Mouse (Mus musculus) erythroblast, embryonic 14.5 days (primary cell): Measurements from ENCODE around the gene BC030867. TPM values are rescaled to one million over a fixed set of nuclear protein-coding genes. Genes with fewer than 3 reads are reported as not detected.
"Not testable (repeated sequence)": the region's sequence is repeated elsewhere in the genome, so short reads cannot be mapped to it uniquely, and the experiment has no call there.

Experiments
- H3K27me3 ChIP-seq: 2 replicates; pipeline ENCODE4 v1.6.1; 2012; ENCODE audit warnings: inconsistent platforms; ENCODE audit not compliant: control insufficient read depth
- H3K36me3 ChIP-seq: 2 replicates; pipeline ENCODE4 v1.6.1; 2012; ENCODE audit warnings: mild to moderate bottlenecking, inconsistent platforms; ENCODE audit not compliant: control insufficient read depth
- H3K4me1 ChIP-seq: 2 replicates; pipeline ENCODE4 v1.6.1; 2012; ENCODE audit warnings: inconsistent platforms; ENCODE audit not compliant: control insufficient read depth
- H3K4me3 ChIP-seq: replicated peaks from 2 replicates; pipeline ENCODE3; 2012; ENCODE audit warnings: moderate library complexity, mild to moderate bottlenecking, inconsistent platforms
- H3K9me3 ChIP-seq: 2 replicates; pipeline ENCODE4 v1.6.1; 2012; ENCODE audit warnings: low read length, inconsistent platforms, mixed read lengths; ENCODE audit not compliant: control insufficient read depth
- GATA1 ChIP-seq: IDR thresholded peaks from 2 replicates; pipeline ENCODE4 v1.6.1; 2012; ENCODE audit warnings: low read length, inconsistent platforms, mixed read lengths
- TAL1 ChIP-seq: IDR thresholded peaks from 3 replicates; pipeline ENCODE4 v1.6.1; 2012; ENCODE audit warnings: low read length, inconsistent platforms, mixed read lengths
- polyA plus RNA-seq: library from polyadenylated mRNA; stranded (reverse); fragments of >175 nt; gene quantifications from 2 replicates; pipeline ENCODE4 v1.2.3, GENCODE M21; 2012

Gene BC030867
- polyA plus RNA-seq, 1 experiment: 0.50 TPM

- no peak for TF ChIP-seq GATA1
- no peak for TF ChIP-seq TAL1
- Histone ChIP-seq H3K9me3 (no peaks in the 10 kb centered on the region), H3K27me3 (no peaks in the 10 kb centered on the region; the same call in 1 of the 2 replicates), H3K4me3 (no peak overlapping the region), H3K4me1 (peaks cover 10% of the 10 kb centered on the region), H3K36me3 (peaks cover 32% of the 10 kb centered on the region)
These were observed 18.1 kb downstream of the BC030867 start for GRCm38 (mm10) chr11:102266631-102267355.

DNA sequence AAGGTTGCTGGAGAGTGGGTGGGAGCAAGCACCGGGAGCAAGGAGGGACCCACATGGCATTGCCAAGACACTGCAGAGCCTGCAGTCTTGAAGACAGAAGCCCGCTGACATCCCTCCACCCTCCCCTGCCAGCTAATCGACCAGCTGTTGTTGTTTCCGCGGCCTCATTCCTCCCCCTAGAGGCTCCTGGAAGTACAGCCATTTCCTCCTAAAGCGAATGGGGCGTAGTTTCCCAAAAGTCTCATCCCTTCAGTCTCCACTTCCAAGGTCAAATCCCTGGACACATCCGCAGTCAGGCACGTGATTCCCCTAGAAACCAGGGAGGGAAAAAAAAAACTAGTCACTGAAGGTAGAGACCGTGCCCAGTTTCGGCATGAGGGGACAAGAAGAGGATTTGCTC lies 18.8 kb downstream of the BC030867 start:
- Histone ChIP-seq H3K9me3 (no peaks in the 10 kb centered on the region), H3K4me3 (no peak overlapping the region), H3K27me3 (no peaks in the 10 kb centered on the region; the same call in 1 of the 2 replicates), H3K4me1 (peaks cover 10% of the 10 kb centered on the region), H3K36me3 (peaks cover 25% of the 10 kb centered on the region)
- TF ChIP-seq GATA1: no peak
- TF ChIP-seq TAL1: no peak

DNA sequence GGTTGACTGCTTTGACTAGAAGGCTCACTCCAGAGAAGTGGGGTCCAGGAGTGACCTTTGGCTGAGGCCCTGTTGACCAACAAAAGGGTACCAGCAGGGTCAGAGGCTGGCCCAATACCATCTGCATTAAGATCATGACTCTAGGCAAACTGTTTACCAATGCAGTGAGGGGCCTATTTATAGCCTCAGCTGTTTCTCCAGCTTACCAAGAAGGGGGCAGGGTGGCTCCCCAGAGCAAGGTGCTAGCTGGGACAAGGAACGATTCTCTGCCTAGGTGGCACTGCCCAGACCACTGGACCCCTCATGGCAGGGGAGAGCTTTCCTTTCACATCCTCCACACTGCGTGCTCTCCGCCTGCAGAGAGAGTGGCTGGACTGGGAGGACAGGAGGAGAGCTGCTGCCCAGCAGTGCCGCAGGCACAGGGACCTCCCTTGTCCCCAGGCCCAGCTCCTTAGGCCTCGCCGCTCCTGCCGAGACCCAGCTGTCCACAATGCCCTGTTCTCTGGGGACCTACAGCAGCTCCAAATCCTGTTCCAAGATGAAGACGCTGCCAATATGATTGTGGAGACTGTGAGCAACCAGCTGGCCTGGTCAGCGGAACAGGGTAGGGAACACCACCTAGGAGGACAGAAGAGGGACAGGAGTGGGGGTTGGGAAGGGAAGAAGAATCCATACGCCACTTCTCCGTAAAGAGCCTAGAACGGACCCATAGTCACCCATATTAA lies 20.0 kb downstream of the BC030867 start, which contains the start of gene Asb16:
Gene Asb16 (plus strand): TSS at position 224 of the 725 bp plus-strand sequence.
- no peak for TF ChIP-seq GATA1
- TF ChIP-seq TAL1: no peak

GRCm38 (mm10) chr11:102276411-102276915 lies 27.8 kb downstream of the BC030867 start:
- H3K4me1 ChIP-seq: peaks cover 13% of the 10 kb centered on the region
- TF ChIP-seq TAL1: no peak
- TF ChIP-seq GATA1: no peak
- no peaks in the 10 kb centered on the region for H3K9me3 ChIP-seq
- peaks cover 10% of the 10 kb centered on the region for H3K27me3 ChIP-seq
- H3K36me3 ChIP-seq: no peaks in the 10 kb centered on the region
- H3K4me3 ChIP-seq: peak overlapping the region; percentile 51

More for the DNA sequence above, 20.0 kb downstream of the BC030867 start, which contains the start of gene Asb16:
- Histone ChIP-seq H3K4me3 (no peak within 1 kb of the TSS), H3K36me3 (peaks cover 15% of the 10 kb centered on the region), H3K27me3 (no peaks in the 10 kb centered on the region; the same call in 1 of the 2 replicates), H3K4me1 (peaks cover 10% of the 10 kb centered on the region), H3K9me3 (no peaks in the 10 kb centered on the region)

DNA sequence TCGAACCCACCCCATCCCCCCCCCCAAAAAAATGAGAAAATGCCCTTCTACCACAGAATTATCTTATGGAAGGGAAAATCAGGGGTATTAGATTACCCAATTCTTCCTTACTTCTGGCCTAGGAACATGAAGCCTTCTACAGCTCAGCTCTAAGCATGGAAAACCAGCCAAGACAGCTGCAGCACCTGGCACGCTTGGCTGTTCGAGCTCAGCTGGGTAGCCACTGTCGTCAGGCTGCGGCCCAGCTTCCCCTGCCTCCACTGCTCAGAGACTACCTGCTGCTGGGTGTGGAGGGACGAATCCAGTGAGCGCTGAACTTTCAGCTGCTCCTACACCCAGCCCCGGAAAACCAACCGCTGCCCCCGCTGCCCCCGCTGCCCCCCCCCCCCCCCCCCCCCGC lies 29.1 kb downstream of the BC030867 start:
- TF ChIP-seq TAL1: no peak
- no peak for TF ChIP-seq GATA1
- Histone ChIP-seq H3K27me3 (peaks cover 10% of the 10 kb centered on the region), H3K36me3 (no peaks in the 10 kb centered on the region), H3K4me3 (no peak overlapping the region), H3K9me3 (no peaks in the 10 kb centered on the region), H3K4me1 (peaks cover 13% of the 10 kb centered on the region)

DNA sequence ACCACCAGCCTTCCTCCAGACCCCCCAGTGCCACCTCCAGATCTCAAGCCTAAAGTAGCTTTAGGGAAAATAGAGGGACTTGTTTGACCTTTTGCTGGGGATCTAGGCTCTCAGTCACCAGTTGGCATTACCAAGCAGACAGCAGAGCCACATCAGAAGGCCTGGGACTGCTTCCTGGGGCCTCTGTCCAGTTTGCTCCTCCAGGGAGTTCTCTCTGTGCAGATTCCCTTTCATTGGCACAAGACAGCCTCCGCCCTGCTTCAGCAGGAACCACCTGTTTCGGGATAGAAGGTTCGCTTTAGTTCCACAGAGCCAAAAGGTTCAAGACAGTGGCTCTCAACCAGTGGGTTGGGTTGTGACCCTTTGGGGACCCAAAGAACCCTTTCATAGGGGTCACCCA lies 30.9 kb downstream of the BC030867 start:
- Histone ChIP-seq H3K9me3 (no peaks in the 10 kb centered on the region), H3K36me3 (no peaks in the 10 kb centered on the region), H3K4me3 (no peak overlapping the region), H3K4me1 (peaks cover 21% of the 10 kb centered on the region), H3K27me3 (peaks cover 10% of the 10 kb centered on the region)
- no peak for TF ChIP-seq TAL1
- TF ChIP-seq GATA1: no peak

DNA sequence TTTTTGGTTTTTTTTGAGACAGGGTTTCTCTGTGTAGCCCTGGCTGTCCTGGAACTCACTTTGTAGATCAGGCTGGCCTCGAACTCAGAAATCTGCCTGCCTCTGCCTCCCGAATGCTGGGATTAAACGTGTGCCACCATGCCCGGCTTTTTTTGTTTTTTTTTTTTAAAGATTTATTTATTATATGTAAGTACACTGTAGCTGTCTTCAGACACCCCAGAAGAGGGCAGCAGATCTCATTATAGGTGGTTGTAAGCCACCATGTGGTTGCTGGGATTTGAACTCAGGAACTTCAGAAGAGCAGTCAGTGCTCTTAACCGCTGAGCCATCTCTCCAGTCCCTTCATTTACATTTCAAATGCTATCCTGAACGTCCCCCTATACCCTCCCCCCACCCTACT lies 31.6 kb downstream of the BC030867 start:
- H3K4me1 ChIP-seq: peaks cover 25% of the 10 kb centered on the region
- H3K9me3 ChIP-seq, H3K36me3 ChIP-seq, H3K4me3 ChIP-seq: not testable (repeated sequence)
- H3K27me3 ChIP-seq: peaks cover 10% of the 10 kb centered on the region

- H3K4me3 ChIP-seq: peak overlapping the region; percentile 99
- no peaks in the 10 kb centered on the region for H3K27me3 ChIP-seq
- peaks cover 47% of the 10 kb centered on the region for H3K4me1 ChIP-seq
- H3K9me3 ChIP-seq: no peaks in the 10 kb centered on the region
- H3K36me3 ChIP-seq: peaks cover 29% of the 10 kb centered on the region
- no peak for TF ChIP-seq TAL1
- TF ChIP-seq GATA1: no peak
These were observed 35.2 kb downstream of the BC030867 start for GRCm38 (mm10) chr11:102283922-102284321.

DNA sequence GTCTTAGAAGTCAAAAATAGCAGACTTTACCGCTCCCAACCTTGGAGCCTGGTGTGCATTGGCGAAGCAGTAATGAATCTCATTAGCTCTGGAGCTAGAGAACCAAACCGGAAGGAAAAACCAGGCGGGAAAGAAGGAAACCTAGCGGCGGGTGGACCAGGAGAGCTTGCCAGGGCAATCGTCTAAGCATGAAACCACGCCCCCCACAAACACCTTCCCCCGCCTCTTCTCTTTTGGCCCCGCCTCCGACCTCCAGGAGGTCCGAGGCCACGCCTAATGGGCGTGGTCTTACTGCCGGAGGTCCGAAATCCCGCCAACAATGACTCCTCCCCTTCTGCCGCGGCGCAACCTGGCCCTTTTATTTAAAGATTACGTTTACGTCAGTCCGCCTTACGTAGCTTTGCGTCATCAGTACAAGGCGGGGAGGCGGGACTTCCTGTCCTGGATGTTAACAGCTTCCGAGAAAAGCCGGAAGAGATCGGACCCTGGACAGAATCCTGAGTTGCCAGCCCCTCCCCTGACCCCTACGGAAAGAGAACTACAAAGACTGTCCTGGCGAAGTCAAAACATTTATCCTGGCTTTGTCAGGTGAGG lies 35.9 kb downstream of the BC030867 start, which contains the start of gene Tmub2:
Gene Tmub2 (plus strand): TSS at position 431 of the 594 bp plus-strand sequence.
- Histone ChIP-seq H3K4me1 (peaks cover 53% of the 10 kb centered on the region), H3K4me3 (peak within 1 kb of the TSS; percentile 99), H3K27me3 (no peaks in the 10 kb centered on the region), H3K36me3 (peaks cover 36% of the 10 kb centered on the region), H3K9me3 (no peaks in the 10 kb centered on the region)
- TF ChIP-seq GATA1: no peak
- TF ChIP-seq TAL1: no peak
